Mouse (Mus musculus): ENCODE measurements at regions not wholly inside any gene's neighbourhood (a gene's known extent, or its start where the extent isn't known, plus 50 kb on each side); places are given as distances from the start of the nearest gene placed in this dataset.
"Not testable (repeated sequence)": the region's sequence is repeated elsewhere in the genome, so short reads cannot be mapped to it uniquely, and the experiment has no call there.

DNA sequence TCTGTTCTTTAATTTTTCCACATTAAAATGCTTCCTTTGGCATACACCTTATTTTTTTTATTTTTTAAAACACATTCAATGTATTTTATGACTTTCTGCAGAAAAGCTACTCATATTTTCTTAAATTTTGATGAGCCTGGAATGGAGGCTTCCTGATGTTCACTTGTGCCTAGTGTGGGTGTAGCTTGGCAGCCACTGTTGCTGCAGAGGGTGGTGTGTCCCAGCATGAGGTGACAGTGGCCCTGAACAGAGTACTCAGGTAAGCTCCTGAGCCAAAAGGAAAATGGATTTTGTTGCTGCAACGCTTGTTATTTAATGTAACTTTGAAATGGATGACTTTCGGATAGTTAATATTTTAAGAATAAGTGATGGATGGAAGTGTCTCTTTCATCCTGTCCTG is 170.6 kb downstream of the Eipr1 start:
- DNase-seq (ENCODE audit: low spot score in 2 of 2): no peak

- no peak for DNase-seq (ENCODE audit: low spot score in 2 of 2)
Measured at GRCm38 (mm10) chr12:28925206-28925605, 173.6 kb downstream of the Eipr1 start.

GRCm38 (mm10) chr12:28939936-28940335 is 188.3 kb downstream of the Eipr1 start:
- no peak for DNase-seq (ENCODE audit: low spot score in 2 of 2)

GRCm38 (mm10) chr12:28948889-28949288 is 197.3 kb downstream of the Eipr1 start:
- no peak for DNase-seq (ENCODE audit: low spot score in 2 of 2)

DNA sequence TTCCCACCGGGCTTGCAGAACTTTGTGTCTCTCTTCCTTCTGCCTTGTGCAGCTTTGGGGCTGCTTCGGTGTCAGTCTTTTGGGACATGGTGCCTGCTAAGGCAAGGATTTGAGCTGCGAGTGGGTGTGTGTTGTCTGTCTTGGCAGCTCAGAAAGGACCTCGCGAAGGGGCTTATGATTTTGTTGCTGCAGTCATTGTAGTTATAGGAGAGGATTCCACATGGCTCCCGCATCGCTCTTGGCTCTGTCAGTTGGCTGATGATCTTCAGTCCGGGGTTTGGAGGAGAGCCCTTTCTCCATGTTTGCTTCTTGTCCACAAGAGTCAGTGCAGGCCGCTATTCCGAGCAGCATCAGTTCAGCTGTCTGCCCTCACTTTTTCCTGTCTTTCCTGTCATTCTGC is 197.7 kb downstream of the Eipr1 start:
- DNase-seq (ENCODE audit: low spot score in 2 of 2): no peak

DNA sequence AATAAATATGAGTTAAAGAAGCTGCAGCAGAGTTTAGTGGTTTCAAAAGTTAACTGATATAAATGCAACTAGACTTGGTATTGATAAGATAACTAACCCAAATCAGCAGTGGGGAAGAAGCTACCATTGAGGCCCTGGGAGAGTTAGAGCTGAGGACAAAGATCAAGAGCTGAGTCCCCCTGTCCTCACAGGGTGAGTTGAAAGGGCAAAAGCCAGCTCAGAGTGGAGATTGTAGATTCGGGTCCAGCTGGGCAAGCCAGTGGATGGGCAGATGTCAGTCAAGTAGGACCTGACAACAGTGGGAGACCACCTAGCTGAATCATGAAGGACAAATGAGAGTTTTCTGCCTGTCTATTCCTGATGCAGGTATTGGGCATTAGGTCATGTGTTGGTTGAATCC is 205.6 kb downstream of the Eipr1 start:
- no peak for DNase-seq (ENCODE audit: low spot score in 2 of 2)

DNA sequence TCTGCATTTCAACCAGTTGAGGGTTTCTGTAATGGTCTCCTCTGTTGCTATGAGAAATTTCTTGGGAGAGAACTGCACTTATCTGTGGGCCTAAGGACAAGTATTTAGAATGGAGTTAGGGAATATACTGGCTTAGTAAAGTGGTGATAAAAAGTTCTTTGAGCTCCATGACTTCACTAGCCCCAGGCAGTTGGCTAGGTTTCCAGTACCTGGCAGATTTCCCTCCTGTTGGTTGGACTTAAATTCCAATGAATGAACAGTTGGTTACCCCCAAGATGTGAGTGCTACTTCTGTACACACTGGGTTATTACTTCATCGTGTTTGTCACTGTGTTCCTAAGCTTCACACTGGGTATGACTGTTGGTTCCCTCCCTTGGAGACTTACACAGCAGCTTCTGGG is 207.1 kb downstream of the Eipr1 start:
- DNase-seq (ENCODE audit: low spot score in 2 of 2): no peak

- DNase-seq (ENCODE audit: low spot score in 2 of 2): peak; percentile 29 to 36
Measured at GRCm38 (mm10) chr12:28969671-28970379, 218.2 kb downstream of the Eipr1 start.

DNA sequence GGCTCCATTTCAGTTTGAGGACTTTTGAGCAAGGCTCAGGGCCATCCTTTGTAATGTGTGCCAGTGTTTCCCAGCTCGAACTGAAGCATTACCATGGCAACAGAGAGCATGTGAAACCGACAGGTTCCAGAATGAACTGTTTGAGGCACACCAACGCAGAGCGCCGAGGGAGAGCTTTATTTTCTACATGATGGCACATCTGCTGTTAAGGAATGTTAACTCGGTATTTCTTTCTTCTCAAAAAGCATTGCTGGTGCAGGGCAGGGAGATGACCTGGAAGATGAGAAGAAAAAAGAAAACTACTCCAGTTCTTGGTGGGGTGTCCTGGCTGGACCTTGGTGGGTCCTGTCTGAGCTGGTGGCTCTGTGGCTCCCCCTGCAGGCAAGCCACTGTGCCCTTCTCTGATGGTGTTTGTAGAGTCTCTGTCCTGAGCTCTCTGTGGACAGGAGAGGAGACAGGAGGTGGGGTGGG is 223.0 kb downstream of the Eipr1 start:
- DNase-seq (ENCODE audit: low spot score in 2 of 2): peak; percentile 65 to 70

- DNase-seq (ENCODE audit: low spot score in 2 of 2): peak in 1 of 2 experiments; percentile 22
Measured at GRCm38 (mm10) chr12:28975249-28975648, 223.6 kb downstream of the Eipr1 start.

DNA sequence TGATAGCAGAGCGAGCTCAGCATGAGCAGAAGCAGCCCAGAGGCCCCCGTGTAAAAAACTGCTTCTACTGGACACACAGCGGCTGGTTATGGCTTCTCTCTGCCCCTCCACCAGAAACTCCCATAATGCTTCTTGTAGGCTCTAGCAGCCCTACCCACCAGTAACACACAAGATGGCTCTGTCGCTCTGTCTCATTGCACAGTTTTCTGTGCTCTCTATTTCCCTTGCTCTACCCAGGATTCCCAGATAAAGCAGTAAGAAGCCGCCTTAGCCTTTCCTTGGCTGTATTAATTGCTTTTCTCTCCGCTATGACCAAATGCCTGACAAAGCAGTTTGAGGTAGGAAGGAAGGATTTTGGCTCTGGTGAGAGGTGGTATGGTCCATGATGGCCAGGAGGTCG is 228.1 kb downstream of the Eipr1 start:
- DNase-seq (ENCODE audit: low spot score in 2 of 2): no peak

DNA sequence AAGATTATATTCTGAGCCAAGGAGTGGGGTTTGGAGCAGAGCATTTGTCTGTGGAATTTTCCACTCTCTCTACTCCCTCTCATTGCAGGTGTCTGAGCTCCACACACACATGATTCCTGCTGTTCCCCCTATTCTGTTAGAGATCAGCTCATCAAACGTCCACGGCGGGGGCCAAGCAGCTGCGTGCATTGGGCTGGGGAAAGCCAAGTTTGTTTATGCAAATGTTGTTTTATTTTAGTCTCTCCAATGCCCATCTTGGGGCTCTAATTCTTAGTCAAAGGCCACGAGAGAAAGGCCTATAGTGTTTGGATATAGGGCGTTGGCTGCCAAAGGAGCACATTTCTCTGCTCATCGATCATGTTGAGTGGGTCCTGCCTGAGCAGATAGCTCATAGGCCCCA is 234.6 kb downstream of the Eipr1 start:
- DNase-seq (ENCODE audit: low spot score in 2 of 2): no peak

DNA sequence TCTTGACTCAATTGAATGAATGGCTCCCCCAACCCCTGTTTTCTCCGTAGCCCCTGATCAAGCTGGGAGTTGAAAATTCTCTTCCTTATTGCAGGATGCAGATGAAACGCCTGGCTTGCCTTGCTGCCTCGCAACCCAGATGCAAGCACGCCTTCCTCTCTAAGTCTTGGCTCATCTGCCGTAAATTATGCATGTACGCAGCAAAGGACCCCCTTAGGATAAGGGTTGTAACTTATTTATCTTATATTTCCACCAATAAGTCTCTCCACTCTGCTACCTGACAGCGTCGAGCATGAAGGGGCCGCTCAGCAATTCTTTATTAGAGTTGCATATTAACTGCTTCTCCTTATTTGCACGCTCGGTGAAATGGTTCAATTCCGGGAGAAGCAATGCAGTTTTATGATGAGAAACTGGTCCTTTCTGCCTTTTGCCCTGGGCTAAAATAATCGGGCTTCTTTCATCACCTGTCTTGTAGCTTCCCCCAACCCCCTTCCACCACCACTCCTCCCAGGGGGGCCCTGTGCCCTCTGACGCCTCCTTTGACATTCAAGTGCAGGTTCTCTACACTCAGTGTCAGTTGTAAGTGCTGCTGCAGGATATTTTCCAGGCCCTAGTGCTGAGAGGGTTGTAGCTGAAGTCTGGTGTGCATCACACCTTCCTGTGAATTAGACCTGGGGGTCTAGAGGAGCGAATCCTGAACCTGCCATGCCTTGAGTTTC is 246.0 kb downstream of the Eipr1 start:
- DNase-seq (ENCODE audit: low spot score in 2 of 2): no peak

DNA sequence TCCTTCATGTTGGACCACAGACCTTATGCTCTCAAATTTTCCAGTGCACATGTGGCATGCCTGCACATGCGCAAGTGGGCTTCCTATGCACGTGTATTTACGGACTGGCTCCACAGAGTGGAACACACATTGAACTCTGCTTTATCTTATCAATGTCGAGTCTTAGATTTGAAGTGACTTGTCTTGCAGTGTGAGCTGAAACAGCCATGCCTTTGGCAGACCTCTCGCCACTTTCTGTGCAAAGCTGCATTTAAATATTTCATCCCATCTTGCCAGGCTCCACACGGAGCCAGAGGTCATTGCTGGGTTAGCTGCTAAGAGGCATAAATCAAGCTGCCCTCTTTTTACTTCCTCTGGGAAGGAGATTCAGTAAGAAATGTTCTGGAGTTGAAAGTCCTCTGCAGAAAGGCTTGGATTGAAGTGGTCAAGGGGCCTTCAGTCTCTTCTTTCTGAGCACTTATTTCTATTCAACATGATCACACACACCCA is 248.4 kb downstream of the Eipr1 start:
- no peak for DNase-seq (ENCODE audit: low spot score in 2 of 2)

DNA sequence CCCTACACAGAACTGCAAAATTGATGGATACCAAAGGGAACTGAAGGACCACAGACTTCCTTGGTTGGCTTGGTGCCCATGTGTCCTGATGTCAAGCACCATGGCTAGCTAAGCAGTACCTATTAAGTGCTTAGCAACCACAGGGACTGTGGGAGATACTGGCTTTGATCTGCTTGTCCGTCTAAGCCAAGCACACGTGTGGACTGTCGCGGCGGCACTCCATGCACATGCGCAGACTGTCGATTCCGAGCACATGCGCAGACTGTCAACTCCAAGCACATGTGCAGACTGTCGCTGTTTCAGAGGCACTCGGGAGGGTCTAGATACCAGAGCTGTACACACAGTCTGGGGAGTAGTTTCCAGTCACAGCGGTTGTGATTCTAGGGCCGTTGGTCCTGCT is 252.9 kb downstream of the Eipr1 start:
- DNase-seq (ENCODE audit: low spot score in 2 of 2): no peak

- no peak for DNase-seq (ENCODE audit: low spot score in 2 of 2)
Measured at GRCm38 (mm10) chr12:29014601-29015000, 263.0 kb downstream of the Eipr1 start.

GRCm38 (mm10) chr12:29015200-29015862 is 263.7 kb downstream of the Eipr1 start:
- DNase-seq (ENCODE audit: low spot score in 2 of 2): peak in 1 of 2 experiments; percentile 24

- DNase-seq (ENCODE audit: low spot score in 2 of 2): no peak
Measured at GRCm38 (mm10) chr12:29021152-29021551, 269.5 kb downstream of the Eipr1 start.

DNA sequence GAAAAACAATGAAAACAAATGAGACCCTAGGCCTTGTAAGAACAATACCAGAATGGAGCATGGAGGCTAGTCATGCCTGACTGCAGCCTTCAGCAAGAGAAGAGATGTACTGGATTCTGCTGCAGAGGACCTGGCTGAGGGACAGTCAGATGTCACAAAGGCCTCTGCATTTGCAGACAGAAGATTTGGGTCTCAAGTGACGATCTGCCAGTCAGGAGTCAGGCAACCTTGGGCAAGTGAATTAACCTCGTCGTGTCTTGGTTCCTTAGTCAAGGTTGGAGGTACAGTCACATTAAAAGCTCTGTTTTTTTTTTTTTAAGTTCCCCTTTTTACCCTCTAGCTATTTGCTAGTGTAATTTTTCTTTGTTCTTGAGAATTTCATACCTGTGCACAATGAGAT is 276.6 kb downstream of the Eipr1 start:
- no peak for DNase-seq (ENCODE audit: low spot score in 2 of 2)

DNA sequence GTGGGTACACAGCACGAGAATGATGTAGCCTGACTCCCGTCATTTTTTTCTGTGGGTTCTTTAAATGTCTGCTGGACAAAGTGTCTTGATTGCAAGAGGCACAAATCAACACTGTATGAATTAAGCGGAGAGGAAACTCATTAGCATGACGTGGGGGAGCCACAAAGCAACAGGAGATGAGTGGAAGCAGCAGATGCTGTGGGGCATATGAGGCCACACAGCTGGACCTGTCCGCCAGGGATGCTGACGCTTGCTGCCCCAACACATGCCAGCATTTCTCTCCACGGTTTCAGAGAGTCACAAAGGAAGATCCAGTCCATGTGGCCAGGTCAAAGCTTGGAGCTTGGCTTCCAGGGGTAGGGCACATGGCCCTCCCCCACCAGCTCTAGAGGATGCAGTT is 277.9 kb downstream of the Eipr1 start:
- peak in 1 of 2 experiments; percentile 39 for DNase-seq (ENCODE audit: low spot score in 2 of 2)

- DNase-seq (ENCODE audit: low spot score in 2 of 2): no peak
Measured at GRCm38 (mm10) chr12:29046009-29046408, 294.4 kb downstream of the Eipr1 start.

DNA sequence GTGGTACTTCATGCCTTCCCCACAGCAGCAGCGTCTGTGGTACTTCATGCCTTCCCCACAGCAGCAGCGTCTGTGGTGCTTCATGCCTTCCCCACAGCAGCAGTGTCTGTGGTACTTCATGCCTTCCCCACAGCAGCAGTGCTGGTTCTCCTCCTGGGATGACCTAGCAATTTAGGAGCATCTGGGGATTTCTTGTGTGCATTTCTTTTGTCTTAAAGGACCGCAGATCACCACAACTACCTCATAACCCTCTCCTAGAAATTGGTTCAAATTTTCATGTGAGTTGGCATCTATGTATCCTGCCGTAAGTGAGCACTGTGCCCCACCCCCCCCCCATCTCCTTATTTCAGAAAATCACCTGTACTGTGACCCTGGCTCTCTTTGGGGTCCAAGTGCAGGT is 297.0 kb downstream of the Eipr1 start:
- not testable (repeated sequence) for DNase-seq (ENCODE audit: low spot score in 2 of 2)

DNA sequence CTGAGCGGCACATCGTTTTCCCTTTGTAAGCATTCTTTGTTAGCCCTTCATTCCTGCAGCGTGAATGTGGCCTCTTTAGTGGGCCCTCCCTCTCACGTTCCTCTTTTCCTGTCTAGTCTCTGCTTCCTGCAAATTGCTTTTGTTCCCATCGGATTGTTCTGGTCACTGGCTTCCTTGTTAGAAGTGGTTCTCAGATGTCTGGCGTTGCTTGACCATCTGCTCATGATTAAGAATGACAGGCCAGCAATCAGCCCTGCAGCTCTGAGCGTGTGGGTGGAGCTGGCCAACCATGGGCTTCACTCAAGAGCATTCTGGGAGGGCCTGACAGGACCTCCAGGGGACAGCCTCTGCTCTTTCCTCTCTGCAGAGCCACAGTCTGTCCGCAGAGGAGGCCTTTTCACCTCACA is 297.5 kb downstream of the Eipr1 start:
- no peak for DNase-seq (ENCODE audit: low spot score in 2 of 2)

Data from frontal cortex, postnatal 14 days (tissue).